Mouse (Mus musculus) urinary bladder, postnatal 36 days (tissue): ENCODE data around the gene Bid.
A peak's percentile ranks its signal among the peaks of the same experiment; 100 is the strongest.

Source experiments
- DNase-seq, 2 experiments: peaks; one replicate each; pipeline ENCODE4 v3.0.0; 2022; ENCODE audit warnings: low spot score in 2 of 2, mixed read lengths in 1 of 2

Bid gene

GRCm38 (mm10) chr6:120916074-120916971 lies at the start of gene Bid:
TSS of gene Bid (minus strand) at chr6:120916853.
- peak; percentile 92 for DNase-seq

- no peak for DNase-seq
These were observed 49.2 kb upstream of the Bid start for GRCm38 (mm10) chr6:120965814-120966213.

GRCm38 (mm10) chr6:120964179-120964578 lies 47.5 kb upstream of the Bid start:
- DNase-seq, result no peak

- no peak for DNase-seq
These were observed 43.8 kb upstream of the Bid start for GRCm38 (mm10) chr6:120960338-120961030.

- DNase-seq, result no peak
These were observed 40.7 kb upstream of the Bid start for GRCm38 (mm10) chr6:120957331-120957730.

- DNase-seq, result no peak
These were observed 39.9 kb upstream of the Bid start for GRCm38 (mm10) chr6:120956259-120957161.

- DNase-seq, result no peak
These were observed 38.6 kb upstream of the Bid start for GRCm38 (mm10) chr6:120955215-120955614.

- no peak for DNase-seq
These were observed 37.6 kb upstream of the Bid start for GRCm38 (mm10) chr6:120954241-120954640.

GRCm38 (mm10) chr6:120952475-120952874 lies 35.8 kb upstream of the Bid start:
- no peak for DNase-seq

GRCm38 (mm10) chr6:120951311-120951710 lies 34.7 kb upstream of the Bid start:
- DNase-seq, result no peak

GRCm38 (mm10) chr6:120945510-120945909 lies 28.9 kb upstream of the Bid start:
- DNase-seq, result no peak

GRCm38 (mm10) chr6:120943964-120944363 lies 27.3 kb upstream of the Bid start:
- DNase-seq, result no peak

GRCm38 (mm10) chr6:120943551-120943950 lies 26.9 kb upstream of the Bid start:
- DNase-seq, result no peak

- DNase-seq, result no peak
These were observed 26.4 kb upstream of the Bid start for GRCm38 (mm10) chr6:120943079-120943478.

- no peak for DNase-seq
These were observed 24.9 kb upstream of the Bid start for GRCm38 (mm10) chr6:120941575-120941974.

- no peak for DNase-seq
These were observed 24.4 kb upstream of the Bid start for GRCm38 (mm10) chr6:120941084-120941481.

GRCm38 (mm10) chr6:120940446-120941083 lies 23.9 kb upstream of the Bid start:
- DNase-seq, result no peak

GRCm38 (mm10) chr6:120939783-120940182 lies 23.1 kb upstream of the Bid start:
- DNase-seq, result no peak

GRCm38 (mm10) chr6:120938763-120939450 lies 22.3 kb upstream of the Bid start:
- DNase-seq, result no peak

- no peak for DNase-seq
These were observed 21.5 kb upstream of the Bid start for GRCm38 (mm10) chr6:120937999-120938608.
